Mouse (Mus musculus) heart, embryonic 14.5 days (tissue): ENCODE measurements around the gene Agtr1a. TPM values are rescaled to one million over a fixed set of nuclear protein-coding genes. Genes with fewer than 3 reads are reported as not detected.

Experiments used
- ATAC-seq: fragments of 200-750 bp; cut with Nextera tagmentation; 2 replicates; pipeline ENCODE4 v1.8.0; 2017; ENCODE audit warnings: low read depth, moderate TSS enrichment; ENCODE audit not compliant: insufficient number of reproducible peaks, insufficient read depth, low FRiP score
- H3K27ac ChIP-seq, 2 experiments: fragments of 200-500 bp in 1 of 2; fragments of 300-500 bp in 1 of 2; sonication (generic) in 1 of 2; replicated peaks in 1 of 2; 2 replicates each; pipeline ENCODE4 v1.5.1; 2012 to 2014; ENCODE audit warnings: low read depth in 2 of 2, low read length in 2 of 2, control low read depth in 1 of 2, mild to moderate bottlenecking in 1 of 2, mixed read lengths in 1 of 2; ENCODE audit not compliant: control insufficient read depth in 1 of 2, insufficient read depth in 1 of 2
- H3K27me3 ChIP-seq: fragments of 300-500 bp; sonication (generic); 2 replicates; pipeline ENCODE4 v1.6.1; 2014; ENCODE audit warnings: mild to moderate bottlenecking, low read length, control low read depth; ENCODE audit not compliant: control insufficient read depth, insufficient read depth
- H3K36me3 ChIP-seq: fragments of 300-500 bp; sonication (generic); 2 replicates; pipeline ENCODE4 v1.6.1; 2014; ENCODE audit warnings: mild to moderate bottlenecking, control low read depth, low read length, mixed read lengths; ENCODE audit not compliant: control insufficient read depth, insufficient read depth
- H3K4me1 ChIP-seq, 2 experiments: fragments of 200-500 bp in 1 of 2; fragments of 300-500 bp in 1 of 2; sonication (generic) in 1 of 2; 2 replicates each; pipeline ENCODE4 v1.6.1; 2012 to 2014; ENCODE audit warnings: low read length in 2 of 2, control low read depth in 1 of 2, mixed read lengths in 1 of 2; ENCODE audit not compliant: control insufficient read depth in 2 of 2, insufficient read depth in 2 of 2
- H3K4me2 ChIP-seq: fragments of 300-500 bp; sonication (generic); 2 replicates; pipeline ENCODE4 v1.6.1; 2014; ENCODE audit warnings: mild to moderate bottlenecking, low read length
- H3K4me3 ChIP-seq, 2 experiments: fragments of 200-500 bp in 1 of 2; fragments of 300-500 bp in 1 of 2; sonication (generic) in 1 of 2; 2 replicates each; pipeline ENCODE4 v1.5.1; 2012 to 2014; ENCODE audit warnings: low read length in 2 of 2, mild to moderate bottlenecking in 2 of 2, control low read depth in 1 of 2, low read depth in 1 of 2, moderate library complexity in 1 of 2; ENCODE audit not compliant: control insufficient read depth in 1 of 2, insufficient read depth in 1 of 2
- H3K9ac ChIP-seq: fragments of 300-500 bp; sonication (generic); 2 replicates; pipeline ENCODE4 v1.6.1; 2014; ENCODE audit warnings: mild to moderate bottlenecking, low read length
- H3K9me3 ChIP-seq: fragments of 300-500 bp; sonication (generic); 2 replicates; pipeline ENCODE4 v1.6.1; 2016; ENCODE audit warnings: low read length, control low read depth; ENCODE audit not compliant: control insufficient read depth
- WGBS: fragments of 180-500 bp; shearing (Covaris S2); extraction: QIAGEN DNeasy Blood & Tissue Kit; methylation state at CpG from one replicate; pipeline ENCODE4 v1.1.7; 2014; 5-methylcytosine and 5-hydroxymethylcytosine counted together
- polyA plus RNA-seq: library from polyadenylated mRNA; unstranded; fragments of >200 nt; fragmentation: Nextera tagmentation; extraction: Ambion mirVana; gene quantifications from 2 replicates; pipeline ENCODE4 v1.2.1, GENCODE M21; 2014

The Agtr1a gene
- polyA plus RNA-seq, 1 experiment from 2014 or later = 15.9 TPM

- H3K4me2 ChIP-seq = peak overlapping the region; percentile 77
- no peaks in the 10 kb centered on the region for H3K27me3 ChIP-seq
- H3K36me3 ChIP-seq = no peaks in the 10 kb centered on the region
- peak overlapping the region; percentile 74 for H3K9ac ChIP-seq
- no peak overlapping the region for H3K27ac ChIP-seq
- 25% methylated on average over 9 of the region's 9 CpGs for WGBS
- peak overlapping the region; percentile 59 to 72 for H3K4me3 ChIP-seq
- peaks cover 0 to 5% of the 10 kb centered on the region in 2 experiments; a peak in 2 of 4 replicates for H3K4me1 ChIP-seq
- no peaks in the 10 kb centered on the region for H3K9me3 ChIP-seq
- no peak for ATAC-seq
Observed at GRCm38 (mm10) chr13:30336913-30337312, 672 bp downstream of the Agtr1a start.

GRCm38 (mm10) chr13:30337646-30338045, 1.4 kb downstream of the Agtr1a start:
- Histone ChIP-seq H3K27ac (no peak overlapping the region), H3K4me1 (peaks cover 3 to 5% of the 10 kb centered on the region in 2 experiments), H3K27me3 (no peaks in the 10 kb centered on the region), H3K9me3 (no peaks in the 10 kb centered on the region), H3K36me3 (no peaks in the 10 kb centered on the region), H3K9ac (no peak overlapping the region; the same call in 1 of the 2 replicates), H3K4me2 (peak overlapping the region; percentile 77), H3K4me3 (no peak overlapping the region)
- 73% methylated on average over 7 of the region's 7 CpGs for WGBS
- no peak for ATAC-seq

- WGBS = 87% methylated on average over 5 of the region's 5 CpGs
- no peak overlapping the region for H3K27ac ChIP-seq
Observed at GRCm38 (mm10) chr13:30338576-30338975, 2.3 kb downstream of the Agtr1a start.

GRCm38 (mm10) chr13:30339927-30340326, 3.7 kb downstream of the Agtr1a start:
- H3K9ac ChIP-seq = no peak overlapping the region
- H3K9me3 ChIP-seq = no peaks in the 10 kb centered on the region
- no peak overlapping the region for H3K27ac ChIP-seq
- H3K27me3 ChIP-seq = no peaks in the 10 kb centered on the region
- H3K4me2 ChIP-seq = no peak overlapping the region
- no peaks in the 10 kb centered on the region for H3K36me3 ChIP-seq
- peaks cover 6 to 19% of the 10 kb centered on the region in 2 experiments for H3K4me1 ChIP-seq
- no peak for ATAC-seq
- H3K4me3 ChIP-seq = no peak overlapping the region
- WGBS = 89% methylated on average over 8 of the region's 8 CpGs

More at GRCm38 (mm10) chr13:30338576-30338975, 2.3 kb downstream of the Agtr1a start:
- H3K4me3 ChIP-seq = no peak overlapping the region
- ATAC-seq = no peak
- peaks cover 6 to 8% of the 10 kb centered on the region in 2 experiments for H3K4me1 ChIP-seq
- H3K9me3 ChIP-seq = no peaks in the 10 kb centered on the region
- H3K9ac ChIP-seq = no peak overlapping the region
- no peak overlapping the region for H3K4me2 ChIP-seq
- no peaks in the 10 kb centered on the region for H3K27me3 ChIP-seq
- H3K36me3 ChIP-seq = no peaks in the 10 kb centered on the region

GRCm38 (mm10) chr13:30341987-30342898, 6.0 kb downstream of the Agtr1a start:
- H3K36me3 ChIP-seq = no peaks in the 10 kb centered on the region
- ATAC-seq = no peak
- H3K4me2 ChIP-seq = no peak overlapping the region
- no peak overlapping the region for H3K9ac ChIP-seq
- H3K4me3 ChIP-seq = no peak overlapping the region
- H3K9me3 ChIP-seq = no peaks in the 10 kb centered on the region
- 85% methylated on average over 19 of the region's 19 CpGs for WGBS
- no peak overlapping the region for H3K27ac ChIP-seq
- no peaks in the 10 kb centered on the region for H3K27me3 ChIP-seq
- H3K4me1 ChIP-seq = peaks cover 9 to 22% of the 10 kb centered on the region in 2 experiments

- H3K27ac ChIP-seq = peak overlapping the region; percentile 88 to 91
- peak; percentile 64 for ATAC-seq
- H3K36me3 ChIP-seq = no peaks in the 10 kb centered on the region
- peak overlapping the region; percentile 60 for H3K4me2 ChIP-seq
- WGBS = 29% methylated on average over 11 of the region's 11 CpGs
- peak overlapping the region; percentile 31 to 37 for H3K4me3 ChIP-seq
- no peaks in the 10 kb centered on the region for H3K27me3 ChIP-seq
- H3K9ac ChIP-seq = peak overlapping the region; percentile 56
- no peaks in the 10 kb centered on the region for H3K9me3 ChIP-seq
- H3K4me1 ChIP-seq = peaks cover 9 to 22% of the 10 kb centered on the region in 2 experiments
Observed at GRCm38 (mm10) chr13:30345427-30345913, 9.2 kb downstream of the Agtr1a start.

GRCm38 (mm10) chr13:30346881-30347280, 10.6 kb downstream of the Agtr1a start:
- no peaks in the 10 kb centered on the region for H3K27me3 ChIP-seq
- no peaks in the 10 kb centered on the region for H3K9me3 ChIP-seq
- no peak overlapping the region for H3K9ac ChIP-seq
- no peaks in the 10 kb centered on the region for H3K36me3 ChIP-seq
- ATAC-seq = no peak
- H3K4me1 ChIP-seq = peaks cover 9 to 22% of the 10 kb centered on the region in 2 experiments
- no peak overlapping the region for H3K27ac ChIP-seq
- 83% methylated on average over 4 of the region's 4 CpGs for WGBS
- no peak overlapping the region for H3K4me3 ChIP-seq
- no peak overlapping the region for H3K4me2 ChIP-seq
